Mouse (Mus musculus): ENCODE measurements around the gene Mtrex. TPM values are rescaled to one million over a fixed set of nuclear protein-coding genes. Genes with fewer than 3 reads are reported as not detected.
A peak's percentile ranks its signal among the peaks of the same experiment; 100 is the strongest.

Gene Mtrex
- polyA plus RNA-seq, 1 experiment from 2014 or later = 55.7 TPM

DNA sequence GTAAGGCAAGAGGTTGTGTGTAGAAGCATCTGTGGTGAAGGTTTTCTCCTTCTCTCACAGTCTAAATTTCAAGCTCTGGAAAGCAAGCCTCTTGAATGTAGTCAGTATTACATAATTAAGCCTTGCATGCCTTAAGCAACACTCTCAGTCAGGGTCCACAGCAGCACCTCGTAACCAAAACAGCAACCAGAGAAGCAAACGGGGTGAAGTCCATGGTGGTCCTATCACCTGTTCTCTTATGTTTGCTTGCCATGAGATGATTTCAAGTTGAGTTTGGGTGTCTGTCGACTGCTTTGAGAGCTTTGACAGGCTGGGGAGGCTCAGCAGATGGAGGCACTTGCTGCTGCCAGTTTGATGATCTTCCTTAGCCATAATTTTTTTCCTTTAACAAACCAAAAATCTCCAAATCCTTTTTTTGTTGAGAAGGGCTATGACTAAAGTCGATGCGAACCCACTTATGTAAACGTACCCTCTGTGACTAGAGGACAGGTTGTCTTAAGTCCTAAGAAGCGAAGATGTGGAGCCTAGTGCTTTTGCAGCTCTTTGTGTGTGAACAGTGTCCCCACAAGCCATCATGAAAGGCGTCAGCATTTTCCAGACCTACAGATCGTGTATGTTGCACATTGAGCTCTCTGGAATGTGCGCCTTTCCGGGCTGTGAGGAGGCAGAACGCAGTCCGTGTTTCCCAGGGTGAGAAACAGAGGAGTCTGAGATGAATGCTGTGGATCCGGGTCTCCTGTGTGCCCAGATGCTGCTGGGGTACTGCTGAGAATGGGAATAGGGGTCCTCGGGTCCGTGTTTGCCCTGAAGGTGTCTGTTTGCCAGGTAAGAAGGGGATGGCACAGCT is 86.7 kb downstream of the Mtrex start:
- no peak for ATAC-seq (replicated peaks; ENCODE audit: insufficient number of reproducible peaks, low FRiP score, low TSS enrichment)
- Histone ChIP-seq H3K9me3 (replicated peaks; ENCODE audit: control insufficient read depth, low read length) (peaks cover 6% of the 10 kb centered on the region), H3K27me3 (ENCODE audit: control insufficient read depth, insufficient read depth, low read length) (no peaks in the 10 kb centered on the region), H3K4me2 (no peak overlapping the region), H3K4me1 (ENCODE audit: control insufficient read depth, insufficient read depth, low read length) (no peaks in the 10 kb centered on the region), H3K27ac (ENCODE audit: low read depth, low read length) (no peak overlapping the region), H3K9ac (ENCODE audit: low read depth, low read length) (no peak overlapping the region), H3K36me3 (ENCODE audit: control insufficient read depth, insufficient read depth, low read length) (peaks cover 8% of the 10 kb centered on the region; the same call in 1 of the 2 replicates), H3K4me3 (ENCODE audit: low read depth, low read length) (no peak overlapping the region)
- 83% methylated on average over 16 of the region's 16 CpGs for WGBS (ENCODE audit: insufficient replicate concordance)

DNA sequence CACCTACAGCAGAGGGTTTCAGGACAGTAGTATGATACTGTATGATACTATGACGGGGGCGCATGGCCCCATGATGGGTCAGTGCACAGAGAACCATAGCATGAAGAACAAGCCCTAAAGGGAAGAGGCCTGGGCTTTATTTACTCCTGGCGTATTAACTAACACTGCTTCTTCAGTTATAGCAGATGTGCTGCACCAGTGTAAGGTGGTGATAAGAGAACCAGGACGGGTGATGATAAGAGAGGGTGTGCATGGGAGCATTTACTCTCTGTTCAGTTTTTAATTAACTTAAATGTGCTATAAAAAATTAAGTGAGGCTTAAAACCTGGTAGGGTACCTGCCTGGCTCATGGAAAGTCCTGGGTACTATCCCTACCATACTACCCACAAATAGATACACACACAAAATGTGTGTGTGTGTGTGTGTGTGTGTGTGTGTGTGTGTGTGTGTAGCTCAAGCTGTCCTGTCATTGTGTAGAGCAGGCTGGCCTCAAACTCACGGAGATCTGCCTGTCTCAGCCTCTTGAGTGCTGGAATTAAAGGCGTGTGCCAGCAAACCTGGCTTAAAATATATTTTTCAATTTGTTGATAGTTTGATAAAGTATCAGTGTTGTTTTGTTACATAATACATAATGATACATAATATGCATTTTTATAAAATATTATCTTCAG is 88.5 kb downstream of the Mtrex start:
- no peak overlapping the region for H3K4me2 ChIP-seq
- 0 out of 2 replicates have a peak, but pooled peaks cover 2% of the 10 kb centered on the region for H3K9me3 ChIP-seq (replicated peaks; ENCODE audit: control insufficient read depth, low read length)
- H3K4me3 ChIP-seq (ENCODE audit: low read depth, low read length) = no peak overlapping the region
- 0 out of 2 replicates have a peak, but pooled peaks cover 2% of the 10 kb centered on the region for H3K36me3 ChIP-seq (ENCODE audit: control insufficient read depth, insufficient read depth, low read length)
- no peak overlapping the region for H3K27ac ChIP-seq (ENCODE audit: low read depth, low read length)
- H3K4me1 ChIP-seq (ENCODE audit: control insufficient read depth, insufficient read depth, low read length) = peaks cover 2% of the 10 kb centered on the region; the same call in 1 of the 2 replicates
- ATAC-seq (replicated peaks; ENCODE audit: insufficient number of reproducible peaks, low FRiP score, low TSS enrichment) = no peak
- no peaks in the 10 kb centered on the region for H3K27me3 ChIP-seq (ENCODE audit: control insufficient read depth, insufficient read depth, low read length)
- H3K9ac ChIP-seq (ENCODE audit: low read depth, low read length) = no peak overlapping the region
- WGBS (ENCODE audit: insufficient replicate concordance) = 81% methylated on average over 6 of the region's 6 CpGs

DNA sequence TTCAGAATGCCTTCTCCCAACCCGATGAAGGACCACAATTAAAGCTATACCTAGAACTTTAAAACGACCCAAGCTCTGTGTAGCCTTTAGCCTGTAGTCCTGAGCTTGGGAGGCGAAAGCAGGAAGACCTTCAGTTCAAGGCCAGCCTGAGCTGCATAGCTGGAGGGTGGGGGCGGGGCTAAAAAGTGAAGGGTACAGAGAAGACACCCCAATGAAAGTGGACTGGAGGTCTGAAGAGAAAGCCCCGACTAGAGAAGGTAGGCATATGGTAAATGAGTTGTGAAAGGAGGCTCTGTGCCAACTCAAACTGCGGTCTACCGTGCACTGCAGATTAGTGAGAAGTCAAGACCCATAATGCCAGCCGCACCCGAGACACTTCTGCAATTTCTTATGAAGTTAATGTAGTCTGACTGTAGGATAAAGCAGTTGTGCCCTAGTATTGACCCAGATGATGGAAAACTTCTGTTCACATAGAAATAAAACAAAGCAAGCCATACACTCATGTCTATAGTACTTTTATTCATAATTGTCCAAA is 89.5 kb downstream of the Mtrex start:
- Histone ChIP-seq H3K4me1 (ENCODE audit: control insufficient read depth, insufficient read depth, low read length) (peaks cover 5% of the 10 kb centered on the region; the same call in 1 of the 2 replicates), H3K9ac (ENCODE audit: low read depth, low read length) (no peak overlapping the region), H3K36me3 (ENCODE audit: control insufficient read depth, insufficient read depth, low read length) (no peaks in the 10 kb centered on the region), H3K27ac (ENCODE audit: low read depth, low read length) (no peak overlapping the region), H3K4me3 (ENCODE audit: low read depth, low read length) (no peak overlapping the region), H3K4me2 (no peak overlapping the region), H3K27me3 (ENCODE audit: control insufficient read depth, insufficient read depth, low read length) (no peaks in the 10 kb centered on the region), H3K9me3 (replicated peaks; ENCODE audit: control insufficient read depth, low read length) (no peaks in the 10 kb centered on the region)
- no peak for ATAC-seq (replicated peaks; ENCODE audit: insufficient number of reproducible peaks, low FRiP score, low TSS enrichment)
- 85% methylated on average over 9 of the region's 9 CpGs for WGBS (ENCODE audit: insufficient replicate concordance)

DNA sequence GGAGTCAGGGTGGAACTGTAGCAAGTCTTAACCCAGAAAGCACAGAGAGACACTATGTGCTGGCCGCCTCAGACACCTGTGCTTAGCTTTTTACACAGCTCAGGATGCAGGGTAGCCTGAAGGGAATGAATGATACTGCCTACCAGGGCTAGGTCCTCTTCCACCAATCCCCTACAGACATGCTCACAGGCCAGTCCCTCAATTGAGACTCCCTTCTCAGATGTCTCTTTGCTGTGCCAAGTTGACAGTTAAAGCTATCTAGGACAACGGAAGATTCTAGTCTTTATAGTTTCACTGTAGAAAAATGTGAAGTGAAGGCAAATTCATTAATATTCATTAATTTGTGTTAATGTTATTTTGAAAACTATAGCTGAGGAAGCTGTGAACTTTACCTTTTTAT is 90.2 kb downstream of the Mtrex start:
- 91% methylated on average over 2 of the region's 2 CpGs for WGBS (ENCODE audit: insufficient replicate concordance)
- H3K4me3 ChIP-seq (ENCODE audit: low read depth, low read length) = no peak overlapping the region
- peaks cover 5% of the 10 kb centered on the region; the same call in 1 of the 2 replicates for H3K4me1 ChIP-seq (ENCODE audit: control insufficient read depth, insufficient read depth, low read length)
- ATAC-seq (replicated peaks; ENCODE audit: insufficient number of reproducible peaks, low FRiP score, low TSS enrichment) = no peak
- H3K27ac ChIP-seq (ENCODE audit: low read depth, low read length) = no peak overlapping the region
- H3K36me3 ChIP-seq (ENCODE audit: control insufficient read depth, insufficient read depth, low read length) = no peaks in the 10 kb centered on the region
- H3K27me3 ChIP-seq (ENCODE audit: control insufficient read depth, insufficient read depth, low read length) = no peaks in the 10 kb centered on the region
- no peaks in the 10 kb centered on the region for H3K9me3 ChIP-seq (replicated peaks; ENCODE audit: control insufficient read depth, low read length)
- no peak overlapping the region for H3K9ac ChIP-seq (ENCODE audit: low read depth, low read length)
- no peak overlapping the region for H3K4me2 ChIP-seq

DNA sequence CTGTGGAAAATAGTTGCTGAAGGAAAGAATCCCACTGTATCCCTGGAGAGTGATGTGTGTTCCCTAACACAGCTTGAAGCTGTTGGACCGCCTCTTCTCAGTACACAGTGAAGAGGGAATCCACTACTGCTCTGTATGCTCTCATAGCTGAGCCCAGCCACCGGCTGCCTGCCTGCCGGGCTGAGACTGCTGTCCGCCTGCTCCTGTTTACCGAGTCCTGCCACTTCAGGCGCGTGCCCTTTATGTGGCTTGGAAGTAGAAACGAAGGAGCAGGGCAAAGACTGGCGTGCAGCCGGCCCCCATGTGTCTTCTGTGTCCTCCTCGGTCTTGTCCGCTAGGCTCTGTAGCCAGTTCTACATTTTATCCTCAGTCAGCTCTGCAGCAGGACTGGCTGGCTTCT is 92.1 kb downstream of the Mtrex start:
- WGBS (ENCODE audit: insufficient replicate concordance) = 39% methylated on average over 12 of the region's 12 CpGs
- Histone ChIP-seq H3K27ac (ENCODE audit: low read depth, low read length) (no peak overlapping the region; the same call in 1 of the 2 replicates), H3K9me3 (replicated peaks; ENCODE audit: control insufficient read depth, low read length) (no peaks in the 10 kb centered on the region), H3K4me3 (ENCODE audit: low read depth, low read length) (no peak overlapping the region), H3K4me1 (ENCODE audit: control insufficient read depth, insufficient read depth, low read length) (peaks cover 5% of the 10 kb centered on the region; the same call in 1 of the 2 replicates), H3K9ac (ENCODE audit: low read depth, low read length) (no peak overlapping the region), H3K36me3 (ENCODE audit: control insufficient read depth, insufficient read depth, low read length) (no peaks in the 10 kb centered on the region), H3K4me2 (peak overlapping the region; percentile 47), H3K27me3 (ENCODE audit: control insufficient read depth, insufficient read depth, low read length) (no peaks in the 10 kb centered on the region)
- ATAC-seq (replicated peaks; ENCODE audit: insufficient number of reproducible peaks, low FRiP score, low TSS enrichment) = no peak; the same call in 1 of the 2 replicates

DNA sequence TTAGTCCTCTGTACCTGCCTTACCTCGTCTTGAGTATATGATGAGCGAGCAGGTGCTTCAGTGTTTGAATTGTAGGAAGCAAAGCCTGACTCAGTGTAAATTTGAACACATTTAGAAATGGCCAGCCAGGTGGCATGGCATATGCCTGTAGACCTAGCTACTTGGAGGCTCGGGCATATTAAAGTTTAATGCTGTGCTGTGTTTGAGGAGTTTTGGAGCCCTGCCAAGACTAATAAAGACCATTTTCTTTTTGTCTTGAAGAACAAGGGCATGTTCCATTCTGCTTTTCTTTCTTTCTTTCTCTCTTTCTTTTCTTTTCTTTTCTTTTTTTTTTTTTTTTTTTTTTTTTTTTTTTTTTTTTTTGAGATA is 93.3 kb downstream of the Mtrex start:
- Histone ChIP-seq H3K9ac (ENCODE audit: low read depth, low read length) (no peak overlapping the region), H3K27ac (ENCODE audit: low read depth, low read length) (no peak overlapping the region), H3K36me3 (ENCODE audit: control insufficient read depth, insufficient read depth, low read length) (no peaks in the 10 kb centered on the region), H3K4me1 (ENCODE audit: control insufficient read depth, insufficient read depth, low read length) (peaks cover 5% of the 10 kb centered on the region; the same call in 1 of the 2 replicates), H3K27me3 (ENCODE audit: control insufficient read depth, insufficient read depth, low read length) (no peaks in the 10 kb centered on the region), H3K4me2 (no peak overlapping the region), H3K9me3 (replicated peaks; ENCODE audit: control insufficient read depth, low read length) (no peaks in the 10 kb centered on the region), H3K4me3 (ENCODE audit: low read depth, low read length) (no peak overlapping the region)
- ATAC-seq (replicated peaks; ENCODE audit: insufficient number of reproducible peaks, low FRiP score, low TSS enrichment) = no peak
- 74% methylated on average over 3 of the region's 3 CpGs for WGBS (ENCODE audit: insufficient replicate concordance)

DNA sequence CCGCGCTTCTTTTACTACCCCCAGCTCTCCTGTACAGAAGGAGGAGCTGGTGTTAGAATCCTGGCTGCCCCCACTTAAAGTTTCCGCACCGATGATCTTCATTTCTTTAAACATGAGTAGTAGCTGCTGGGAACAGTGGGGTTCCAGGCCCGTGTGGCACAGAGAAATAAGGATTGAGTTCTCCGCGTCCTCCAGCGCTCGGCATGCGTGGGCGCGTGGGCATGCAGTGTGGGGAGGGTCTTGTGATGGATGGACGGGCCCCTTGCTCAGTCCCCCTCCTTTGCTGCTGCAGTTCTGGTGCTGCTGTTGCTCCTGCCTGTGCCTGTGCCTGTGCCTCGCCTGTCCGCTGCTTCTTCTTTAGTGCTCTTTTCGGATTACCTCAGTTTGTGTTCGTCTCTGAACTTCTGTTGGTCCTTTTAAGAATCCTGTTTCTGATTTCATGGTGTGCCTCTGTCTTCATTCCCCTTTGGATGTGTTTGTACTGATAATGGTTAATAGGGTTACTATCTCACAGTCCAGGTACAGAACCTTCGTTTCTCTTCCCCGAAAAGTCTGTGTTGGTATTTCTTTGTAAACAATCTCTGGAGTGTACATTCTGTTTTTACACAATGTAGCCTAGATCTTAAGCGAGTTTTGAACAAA is 93.8 kb downstream of the Mtrex start:
- WGBS (ENCODE audit: insufficient replicate concordance) = 77% methylated on average over 20 of the region's 20 CpGs
- Histone ChIP-seq H3K4me2 (no peak overlapping the region), H3K9ac (ENCODE audit: low read depth, low read length) (no peak overlapping the region), H3K4me3 (ENCODE audit: low read depth, low read length) (no peak overlapping the region), H3K4me1 (ENCODE audit: control insufficient read depth, insufficient read depth, low read length) (peaks cover 5% of the 10 kb centered on the region; the same call in 1 of the 2 replicates), H3K27me3 (ENCODE audit: control insufficient read depth, insufficient read depth, low read length) (no peaks in the 10 kb centered on the region), H3K9me3 (replicated peaks; ENCODE audit: control insufficient read depth, low read length) (no peaks in the 10 kb centered on the region), H3K36me3 (ENCODE audit: control insufficient read depth, insufficient read depth, low read length) (no peaks in the 10 kb centered on the region), H3K27ac (ENCODE audit: low read depth, low read length) (no peak overlapping the region)
- ATAC-seq (replicated peaks; ENCODE audit: insufficient number of reproducible peaks, low FRiP score, low TSS enrichment) = no peak

DNA sequence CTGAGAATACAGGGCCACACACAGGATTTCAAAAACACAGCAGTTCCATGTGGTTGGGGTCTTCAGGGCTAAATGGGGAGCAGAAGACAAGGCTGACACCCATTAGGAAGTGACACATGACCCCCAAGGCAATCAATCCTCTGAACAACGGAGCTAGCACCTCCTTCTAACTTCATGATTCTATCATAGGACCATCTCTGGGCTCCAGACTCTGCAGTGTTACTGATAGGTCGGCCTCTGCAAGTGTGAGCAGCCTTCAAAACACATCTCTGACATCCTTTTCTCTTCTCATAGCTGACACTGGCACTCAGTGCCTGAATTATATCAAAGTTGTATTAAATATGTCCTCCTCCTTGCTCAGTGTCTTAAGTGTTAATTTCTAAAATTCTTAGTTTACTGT is 94.6 kb downstream of the Mtrex start:
- Histone ChIP-seq H3K27me3 (ENCODE audit: control insufficient read depth, insufficient read depth, low read length) (no peaks in the 10 kb centered on the region), H3K9me3 (replicated peaks; ENCODE audit: control insufficient read depth, low read length) (no peaks in the 10 kb centered on the region), H3K36me3 (ENCODE audit: control insufficient read depth, insufficient read depth, low read length) (no peaks in the 10 kb centered on the region), H3K4me2 (no peak overlapping the region), H3K4me1 (ENCODE audit: control insufficient read depth, insufficient read depth, low read length) (peaks cover 5% of the 10 kb centered on the region; the same call in 1 of the 2 replicates), H3K27ac (ENCODE audit: low read depth, low read length) (no peak overlapping the region), H3K4me3 (ENCODE audit: low read depth, low read length) (no peak overlapping the region), H3K9ac (ENCODE audit: low read depth, low read length) (no peak overlapping the region)
- no peak for ATAC-seq (replicated peaks; ENCODE audit: insufficient number of reproducible peaks, low FRiP score, low TSS enrichment)
- whole genome bisulfite sequencing (ENCODE audit: insufficient replicate concordance) = 41% methylated on average over 2 of the region's 2 CpGs

Data from heart, embryonic 11.5 days (tissue).